ENCODE assay signal across 10 mouse cellular contexts in genomic region chr4:45436383-45436913, GRCm38 (mm10). TPM values are rescaled to one million over a fixed set of nuclear protein-coding genes. Genes with fewer than 3 reads are reported as not detected.
DNase-seq lines count a peak whose midpoint lies in the region; ATAC-seq and TF ChIP-seq lines count a peak whose summit lies in the region.
"Had no signal": no experiment of that assay in that cellular context is flagged by ENCODE, and none has a peak within 500 bp of the region (broad histone marks: within the 10 kb centered on the region; RNA-seq: fewer than 3 reads in every experiment).

No protein-coding gene starts in this region.

- H3K27me3 ChIP-seq in forebrain, embryonic 12.5 days = 0 out of 2 replicates have a peak, but pooled peaks cover 3% of the 10 kb centered on the region
- no peaks in the 10 kb centered on the region for H3K27me3 ChIP-seq in forebrain, postnatal 0 days (ENCODE audit: insufficient read depth, low read length)
- H3K27me3 ChIP-seq in lung, embryonic 14.5 days (ENCODE audit: insufficient read depth, low read length) = no peaks in the 10 kb centered on the region
- no peaks in the 10 kb centered on the region for H3K27me3 ChIP-seq in lung, postnatal 0 days (replicated peaks; ENCODE audit: insufficient read depth, low read length)
- 0 out of 2 replicates have a peak, but pooled peaks cover 5% of the 10 kb centered on the region for H3K27me3 ChIP-seq in limb, embryonic 12.5 days
- no peaks in the 10 kb centered on the region for H3K27me3 ChIP-seq in stomach, postnatal 0 days (ENCODE audit: control insufficient read depth, insufficient read depth, low read length)

- H3K27ac ChIP-seq in forebrain, embryonic 12.5 days = peak overlapping the region; percentile 16; the same call in 1 of the 2 replicates
- no peak overlapping the region for H3K27ac ChIP-seq in forebrain, postnatal 0 days (ENCODE audit: low read depth, low read length)
- no peak overlapping the region for H3K27ac ChIP-seq in lung, embryonic 14.5 days (ENCODE audit: low read depth)
- no peak overlapping the region for H3K27ac ChIP-seq in lung, postnatal 0 days (ENCODE audit: low read length)
- peak overlapping the region; percentile 72 for H3K27ac ChIP-seq in limb, embryonic 12.5 days
- H3K27ac ChIP-seq in stomach, postnatal 0 days (replicated peaks) = 0 out of 2 replicates have a peak overlapping the region, but pooled peaks have one; percentile 4

- ATAC-seq in forebrain, embryonic 12.5 days (ENCODE audit: low FRiP score) = peak; percentile 49; the same call in 1 of the 2 replicates
- no peak for ATAC-seq in forebrain, postnatal 0 days
- peak; percentile 16; the same call in 1 of the 2 replicates for ATAC-seq in lung, embryonic 14.5 days (ENCODE audit: insufficient read depth)
- no peak; the same call in 1 of the 2 replicates for ATAC-seq in lung, postnatal 0 days
- no peak for ATAC-seq in limb, embryonic 12.5 days (ENCODE audit: insufficient number of reproducible peaks, insufficient read depth, low FRiP score, low TSS enrichment, low read depth)
- peak; percentile 36; the same call in 1 of the 2 replicates for ATAC-seq in stomach, postnatal 0 days (ENCODE audit: low FRiP score, low TSS enrichment)

- peaks cover 47% of the 10 kb centered on the region for H3K4me1 ChIP-seq in forebrain, embryonic 12.5 days
- H3K4me1 ChIP-seq in forebrain, postnatal 0 days (ENCODE audit: insufficient read depth) = peaks cover 4% of the 10 kb centered on the region; the same call in 1 of the 2 replicates
- peaks cover 12% of the 10 kb centered on the region for H3K4me1 ChIP-seq in lung, embryonic 14.5 days (ENCODE audit: insufficient read depth)
- H3K4me1 ChIP-seq in lung, postnatal 0 days (ENCODE audit: insufficient read depth, low read depth, low read length) = peaks cover 9% of the 10 kb centered on the region; the same call in 1 of the 2 replicates
- H3K4me1 ChIP-seq in limb, embryonic 12.5 days (replicated peaks) = peaks cover 88% of the 10 kb centered on the region
- 0 out of 2 replicates have a peak, but pooled peaks cover 4% of the 10 kb centered on the region for H3K4me1 ChIP-seq in stomach, postnatal 0 days (replicated peaks; ENCODE audit: control insufficient read depth, insufficient read depth)

- no peak for TF ChIP-seq CTCF in forebrain, postnatal 0 days (IDR thresholded peaks at IDR 0.05; ENCODE audit: low read depth)
- no peak for TF ChIP-seq CTCF in lung, embryonic 14.5 days (IDR thresholded peaks at IDR 0.05; ENCODE audit: low read depth)
- no peak for TF ChIP-seq CTCF in lung, postnatal 0 days (IDR thresholded peaks at IDR 0.05)
- TF ChIP-seq CTCF in stomach, postnatal 0 days (IDR thresholded peaks at IDR 0.05; ENCODE audit: low read depth) = no peak

- H3K36me3 ChIP-seq in forebrain, embryonic 12.5 days (replicated peaks) = peaks cover 5% of the 10 kb centered on the region; the same call in 1 of the 2 replicates
- peaks cover 11% of the 10 kb centered on the region; the same call in 1 of the 2 replicates for H3K36me3 ChIP-seq in forebrain, postnatal 0 days (ENCODE audit: insufficient read depth)
- H3K36me3 ChIP-seq in lung, embryonic 14.5 days (ENCODE audit: insufficient read depth) = peaks cover 3% of the 10 kb centered on the region; the same call in 1 of the 2 replicates
- H3K36me3 ChIP-seq in lung, postnatal 0 days (ENCODE audit: insufficient read depth, low read length) = no peaks in the 10 kb centered on the region
- peaks cover 5% of the 10 kb centered on the region; the same call in 1 of the 2 replicates for H3K36me3 ChIP-seq in limb, embryonic 12.5 days
- H3K36me3 ChIP-seq in stomach, postnatal 0 days (ENCODE audit: control insufficient read depth, insufficient read depth, low read length) = no peaks in the 10 kb centered on the region

- TF ChIP-seq EP300 in lung, postnatal 0 days (IDR thresholded peaks at IDR 0.05) = no peak
- no peak for TF ChIP-seq EP300 in stomach, postnatal 0 days (optimal IDR thresholded peaks at IDR 0.05)

- 74% methylated on average over 7 of the region's 7 CpGs for WGBS in forebrain, embryonic 12.5 days
- WGBS in forebrain, postnatal 0 days = 74% methylated on average over 7 of the region's 7 CpGs
- WGBS in lung, embryonic 14.5 days = 51% methylated on average over 7 of the region's 7 CpGs
- 61% methylated on average over 7 of the region's 7 CpGs for WGBS in lung, postnatal 0 days
- WGBS in limb, embryonic 12.5 days = 56% methylated on average over 7 of the region's 7 CpGs
- 60% methylated on average over 7 of the region's 7 CpGs for WGBS in stomach, postnatal 0 days

- H3K4me3 ChIP-seq in forebrain, embryonic 12.5 days (replicated peaks) = no peak overlapping the region
- H3K4me3 ChIP-seq in forebrain, postnatal 0 days (ENCODE audit: low read depth, low read length) = no peak overlapping the region
- no peak overlapping the region for H3K4me3 ChIP-seq in lung, embryonic 14.5 days (ENCODE audit: low read depth, low read length)
- no peak overlapping the region for H3K4me3 ChIP-seq in lung, postnatal 0 days (ENCODE audit: low read depth, low read length)
- H3K4me3 ChIP-seq in limb, embryonic 12.5 days (replicated peaks) = no peak overlapping the region
- H3K4me3 ChIP-seq in stomach, postnatal 0 days (ENCODE audit: low read depth, low read length) = no peak overlapping the region

- no peak for DNase-seq in forebrain, postnatal 0 days
- no peak for DNase-seq in lung, embryonic 14.5 days
- no peak for DNase-seq in lung, postnatal 0 days (ENCODE audit: low spot score)
- no peak for DNase-seq in stomach, postnatal 0 days (ENCODE audit: low spot score)
- DNase-seq in spleen, postnatal 4 days (ENCODE audit: low spot score in 2 of 2) = no peak
- no peak for DNase-seq in cerebellum, postnatal 25 days
- DNase-seq: spleen, adult 18-20 months; thymus, postnatal 4 days had no signal

- no peaks in the 10 kb centered on the region for H3K9me3 ChIP-seq in forebrain, embryonic 12.5 days
- no peaks in the 10 kb centered on the region for H3K9me3 ChIP-seq in forebrain, postnatal 0 days (ENCODE audit: low read length)
- H3K9me3 ChIP-seq in lung, embryonic 14.5 days (ENCODE audit: low read depth, low read length) = no peaks in the 10 kb centered on the region
- no peaks in the 10 kb centered on the region for H3K9me3 ChIP-seq in lung, postnatal 0 days (ENCODE audit: low read length)
- no peaks in the 10 kb centered on the region for H3K9me3 ChIP-seq in limb, embryonic 12.5 days
- H3K9me3 ChIP-seq in stomach, postnatal 0 days (ENCODE audit: control insufficient read depth, low read length) = no peaks in the 10 kb centered on the region

- no peak overlapping the region for H3K9ac ChIP-seq in forebrain, embryonic 12.5 days
- H3K9ac ChIP-seq in forebrain, postnatal 0 days = no peak overlapping the region
- no peak overlapping the region for H3K9ac ChIP-seq in lung, embryonic 14.5 days
- no peak overlapping the region for H3K9ac ChIP-seq in lung, postnatal 0 days (replicated peaks; ENCODE audit: low read depth)
- no peak overlapping the region for H3K9ac ChIP-seq in limb, embryonic 12.5 days (replicated peaks)
- no peak overlapping the region for H3K9ac ChIP-seq in stomach, postnatal 0 days (ENCODE audit: low read length)

- no peak overlapping the region for H3K4me2 ChIP-seq in forebrain, embryonic 12.5 days
- no peak overlapping the region for H3K4me2 ChIP-seq in forebrain, postnatal 0 days (ENCODE audit: low read depth)
- no peak overlapping the region for H3K4me2 ChIP-seq in lung, embryonic 14.5 days
- H3K4me2 ChIP-seq in lung, postnatal 0 days (replicated peaks; ENCODE audit: low read depth, low read length) = no peak overlapping the region
- peak overlapping the region; percentile 3; the same call in 1 of the 2 replicates for H3K4me2 ChIP-seq in limb, embryonic 12.5 days
- H3K4me2 ChIP-seq in stomach, postnatal 0 days (replicated peaks; ENCODE audit: low read depth) = no peak overlapping the region

RNA-seq across cellular contexts. Expression of gene Slc25a51, which starts 27.9 kb away (rescaled TPM):
- polyA plus RNA-seq in forebrain, embryonic 12.5 days (2016; fragmentation: Nextera tagmentation; extraction: Ambion mirVana) = 86.8 and 89.7 TPM in 2 replicates
- 94.6 and 128 TPM in 2 replicates for total RNA-seq in forebrain, postnatal 0 days (2014; rRNA removed)
- polyA plus RNA-seq in forebrain, postnatal 0 days (2015; fragmentation: Nextera tagmentation; extraction: Ambion mirVana) = 76.8 and 83.9 TPM in 2 replicates
- polyA plus RNA-seq in lung, embryonic 14.5 days (2014; fragmentation: Nextera tagmentation; extraction: Ambion mirVana) = 69.0 and 70.1 TPM in 2 replicates
- 59.4 and 69.4 TPM in 2 replicates for polyA plus RNA-seq in lung, postnatal 0 days (2015; fragmentation: Nextera tagmentation; extraction: Ambion mirVana)
- polyA plus RNA-seq in limb, embryonic 12.5 days (2016; fragmentation: Nextera tagmentation; extraction: Ambion mirVana) = 77.7 and 80.1 TPM in 2 replicates
- polyA plus RNA-seq in stomach, postnatal 0 days (2015; fragmentation: Nextera tagmentation; extraction: Ambion mirVana) = 39.9 and 40.5 TPM in 2 replicates

Comparison
In these comparisons a context has a peak if more than half of its experiments do, and no peak if none do; other contexts are left out.
1. ATAC-seq: peak in forebrain, embryonic 12.5 days (single experiment), lung, embryonic 14.5 days (single experiment) and stomach, postnatal 0 days (single experiment); none in forebrain, postnatal 0 days (single experiment), lung, postnatal 0 days (single experiment) and limb, embryonic 12.5 days (single experiment).
2. H3K27ac ChIP-seq: peak in forebrain, embryonic 12.5 days (single experiment), limb, embryonic 12.5 days (single experiment) and stomach, postnatal 0 days (single experiment); none in forebrain, postnatal 0 days (single experiment), lung, embryonic 14.5 days (single experiment) and lung, postnatal 0 days (single experiment).